Mouse (Mus musculus) midbrain, embryonic 10.5 days (tissue): ENCODE data around the gene Scube3. TPM values are rescaled to one million over a fixed set of nuclear protein-coding genes. Genes with fewer than 3 reads are reported as not detected.
A peak's percentile ranks its signal among the peaks of the same experiment; 100 is the strongest.

Experiments used
- DNase-seq: peaks from one replicate; pipeline ENCODE4 v3.0.0-alpha.2; 2017; ENCODE audit warnings: low spot score
- H3K27ac ChIP-seq: fragments of 300-500 bp; sonication (generic); replicated peaks from 2 replicates; pipeline ENCODE4 v1.5.1; 2016; ENCODE audit warnings: mild to moderate bottlenecking
- H3K27me3 ChIP-seq: fragments of 300-500 bp; sonication (generic); 2 replicates; pipeline ENCODE4 v1.6.1; 2016; ENCODE audit warnings: low read depth, mild to moderate bottlenecking; ENCODE audit not compliant: poor library complexity, severe bottlenecking
- H3K36me3 ChIP-seq: fragments of 300-500 bp; sonication (generic); 2 replicates; pipeline ENCODE4 v1.6.1; 2016; ENCODE audit warnings: mild to moderate bottlenecking, moderate library complexity
- H3K4me1 ChIP-seq: fragments of 300-500 bp; sonication (generic); 2 replicates; pipeline ENCODE4 v1.6.1; 2016
- H3K4me3 ChIP-seq: fragments of 300-500 bp; sonication (generic); 2 replicates; pipeline ENCODE4 v1.5.1; 2016; ENCODE audit warnings: mild to moderate bottlenecking, moderate library complexity
- H3K9me3 ChIP-seq: fragments of 300-500 bp; sonication (generic); replicated peaks from 2 replicates; pipeline ENCODE4 v1.6.1; 2016; ENCODE audit warnings: mild to moderate bottlenecking
- WGBS: fragments of 180-500 bp; shearing (Covaris S2); methylation state at CpG from one replicate; pipeline ENCODE4 v1.1.7; 2016; 5-methylcytosine and 5-hydroxymethylcytosine counted together
- polyA plus RNA-seq: library from polyadenylated mRNA; unstranded; fragments of >200 nt; fragmentation: Nextera tagmentation; extraction: Ambion mirVana; gene quantifications from 2 replicates; pipeline ENCODE4 v1.2.1, GENCODE M21; 2016

The Scube3 gene
- polyA plus RNA-seq, 1 experiment from 2014 or later = 10.8 TPM

DNA sequence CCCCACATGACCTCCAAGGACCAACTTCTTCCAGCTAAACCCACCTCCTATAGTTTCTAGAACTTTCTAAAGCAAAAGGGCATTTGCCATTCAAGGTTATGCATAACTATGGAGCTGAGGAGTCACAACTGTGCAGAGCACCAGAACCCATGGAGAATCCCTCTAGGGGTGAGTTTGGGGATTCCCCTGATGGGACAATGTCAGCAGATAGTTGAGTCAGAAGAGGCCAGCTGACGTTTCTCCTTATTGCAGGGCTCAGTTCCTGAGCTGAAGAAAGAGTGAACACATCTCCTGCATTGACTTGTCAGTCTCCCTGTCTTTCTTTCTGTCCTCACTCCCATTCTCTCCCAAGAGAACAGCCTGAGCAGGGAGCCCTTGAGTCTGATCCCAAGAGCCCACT lies 50.8 kb downstream of the Scube3 start:
- Histone ChIP-seq H3K9me3 (no peaks in the 10 kb centered on the region), H3K4me1 (peaks cover 6% of the 10 kb centered on the region; the same call in 1 of the 2 replicates), H3K36me3 (peaks cover 78% of the 10 kb centered on the region), H3K27ac (no peak overlapping the region), H3K4me3 (no peak overlapping the region), H3K27me3 (no peaks in the 10 kb centered on the region)
- 68% methylated on average over 1 of the region's 1 CpGs for WGBS
- DNase-seq = no peak

DNA sequence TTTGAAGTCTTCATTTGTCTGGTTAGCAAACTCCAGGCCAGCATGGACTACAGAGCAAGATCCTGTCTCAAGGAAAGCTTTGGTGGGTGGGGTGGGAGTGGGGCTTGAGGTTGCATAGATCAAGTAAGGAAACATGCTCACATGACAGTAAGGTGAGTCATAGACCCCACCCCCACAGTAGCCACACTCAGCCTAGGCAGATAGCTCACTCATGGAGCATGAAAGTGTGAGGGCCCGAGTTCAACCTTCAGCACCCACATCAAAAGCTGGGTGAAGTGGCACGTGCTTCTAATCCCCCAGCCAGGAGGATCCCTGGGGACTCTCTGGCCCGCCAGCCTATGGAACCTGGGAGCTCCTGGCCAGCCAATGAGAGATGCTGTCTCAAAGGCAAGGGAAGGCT lies 51.6 kb downstream of the Scube3 start:
- Histone ChIP-seq H3K27me3 (no peaks in the 10 kb centered on the region), H3K4me3 (no peak overlapping the region), H3K9me3 (no peaks in the 10 kb centered on the region), H3K36me3 (peaks cover 86% of the 10 kb centered on the region), H3K27ac (no peak overlapping the region), H3K4me1 (peaks cover 6% of the 10 kb centered on the region; the same call in 1 of the 2 replicates)
- no peak for DNase-seq
- 87% methylated on average over 3 of the region's 3 CpGs for WGBS

DNA sequence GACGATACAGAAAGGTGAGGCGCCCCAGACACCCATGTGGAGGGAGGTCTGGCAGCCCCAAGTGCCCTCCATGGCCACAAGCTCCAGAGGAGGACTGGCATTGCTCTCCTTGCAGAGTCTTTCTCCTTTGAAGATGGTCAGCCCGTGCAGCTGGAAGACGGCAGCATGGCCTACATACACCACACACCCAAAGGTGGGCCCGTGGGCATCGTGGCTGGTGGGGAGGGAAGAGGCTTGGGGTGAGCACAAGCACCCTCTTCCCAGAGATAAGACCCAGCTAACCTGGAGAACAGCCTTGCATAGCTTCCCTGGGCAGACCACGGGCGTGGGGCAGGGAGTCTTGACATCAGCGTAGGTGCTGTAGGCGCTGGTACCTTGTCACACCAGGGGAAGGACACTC lies 53.1 kb downstream of the Scube3 start:
- Histone ChIP-seq H3K4me1 (peaks cover 6% of the 10 kb centered on the region; the same call in 1 of the 2 replicates), H3K36me3 (peaks cover 93% of the 10 kb centered on the region), H3K4me3 (no peak overlapping the region), H3K27ac (no peak overlapping the region), H3K27me3 (no peaks in the 10 kb centered on the region), H3K9me3 (no peaks in the 10 kb centered on the region)
- DNase-seq = no peak
- 94% methylated on average over 10 of the region's 10 CpGs for WGBS

DNA sequence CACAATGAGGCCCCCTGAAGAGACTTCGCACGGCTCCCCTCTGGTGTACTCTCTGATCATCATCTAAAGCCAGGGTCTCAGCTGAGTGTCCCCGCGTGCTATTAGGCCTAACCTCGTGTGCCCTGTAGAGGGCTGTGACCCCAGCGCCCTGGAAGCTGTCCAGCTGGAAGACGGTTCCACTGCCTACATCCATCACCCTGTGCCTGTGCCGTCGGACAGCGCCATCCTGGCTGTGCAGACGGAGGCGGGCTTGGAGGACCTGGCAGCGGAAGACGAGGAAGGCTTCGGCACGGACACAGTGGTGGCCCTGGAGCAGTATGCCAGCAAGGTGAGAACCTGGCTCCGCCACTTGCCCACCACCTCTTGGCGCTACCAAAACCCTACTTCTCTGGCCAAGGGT lies 55.7 kb downstream of the Scube3 start:
- peaks cover 6% of the 10 kb centered on the region; the same call in 1 of the 2 replicates for H3K4me1 ChIP-seq
- WGBS = 83% methylated on average over 18 of the region's 18 CpGs
- H3K4me3 ChIP-seq = no peak overlapping the region
- H3K27ac ChIP-seq = 0 out of 2 replicates have a peak overlapping the region, but pooled peaks have one; percentile 35
- H3K36me3 ChIP-seq = peaks cover 94% of the 10 kb centered on the region
- no peaks in the 10 kb centered on the region for H3K9me3 ChIP-seq
- H3K27me3 ChIP-seq = no peaks in the 10 kb centered on the region
- DNase-seq = no peak

- Histone ChIP-seq H3K36me3 (peaks cover 76% of the 10 kb centered on the region), H3K4me3 (no peak overlapping the region), H3K4me1 (peaks cover 14% of the 10 kb centered on the region), H3K9me3 (no peaks in the 10 kb centered on the region), H3K27ac (no peak overlapping the region), H3K27me3 (no peaks in the 10 kb centered on the region)
- no peak for DNase-seq
- WGBS = 85% methylated on average over 14 of the region's 14 CpGs
Observed at GRCm38 (mm10) chr17:28201982-28202381, 60.0 kb downstream of the Scube3 start.

DNA sequence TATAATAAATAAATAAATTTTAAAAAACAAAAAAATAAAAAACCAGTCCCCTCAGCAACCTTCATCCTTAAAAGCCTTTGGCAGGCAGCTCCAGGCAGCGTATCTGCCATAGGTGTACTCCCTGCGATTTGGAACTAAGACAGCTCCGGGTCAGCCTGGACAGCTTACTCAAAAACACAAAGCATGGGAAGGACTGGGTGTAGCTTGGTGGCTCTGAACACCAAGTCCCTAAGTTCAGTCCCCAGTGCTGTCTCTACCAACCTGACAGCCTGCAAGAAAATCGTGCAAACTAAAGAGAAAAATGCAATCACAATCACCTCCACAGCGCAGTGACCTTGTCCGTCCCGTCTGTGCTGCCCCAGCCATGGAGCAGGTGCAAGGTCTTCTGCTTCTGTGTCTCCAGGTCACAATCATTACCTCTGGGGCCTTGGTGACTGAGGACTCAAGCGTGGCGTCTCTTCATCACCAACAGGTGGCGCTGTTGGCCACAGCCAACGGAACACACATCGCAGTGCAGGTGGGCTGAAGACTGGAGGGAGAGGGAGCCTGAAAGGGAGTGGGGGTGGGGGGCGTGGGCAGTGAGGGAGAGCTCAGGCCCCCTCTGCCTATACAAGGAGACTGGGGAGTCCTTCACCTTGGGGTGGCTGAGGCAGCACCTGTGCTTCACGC lies 62.2 kb downstream of the Scube3 start:
- Histone ChIP-seq H3K9me3 (no peaks in the 10 kb centered on the region), H3K4me1 (peaks cover 20% of the 10 kb centered on the region), H3K27me3 (peaks cover 15% of the 10 kb centered on the region), H3K4me3 (no peak overlapping the region), H3K27ac (no peak overlapping the region), H3K36me3 (peaks cover 56% of the 10 kb centered on the region)
- 38% methylated on average over 14 of the region's 14 CpGs for WGBS
- peak; percentile 62 for DNase-seq

DNA sequence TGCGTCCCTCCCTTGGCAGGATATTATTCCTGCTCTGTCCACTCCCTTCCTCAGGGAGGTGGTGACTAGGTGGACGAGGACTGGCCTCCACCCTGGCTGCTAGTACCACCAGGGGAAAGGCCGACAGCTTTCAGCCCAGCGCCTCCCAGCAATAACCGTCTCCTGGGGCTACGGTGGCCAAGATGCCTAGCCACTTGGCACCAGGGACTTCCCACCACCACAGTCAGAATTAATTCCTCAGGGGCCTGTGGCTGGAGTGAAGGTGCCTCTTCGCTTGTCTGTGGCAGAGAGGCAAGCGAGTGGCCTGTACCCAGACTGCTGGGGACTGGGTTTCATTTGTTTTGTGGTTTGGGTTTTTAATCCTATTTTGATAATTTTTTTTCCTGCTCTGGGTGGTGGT lies 63.5 kb downstream of the Scube3 start:
- Histone ChIP-seq H3K27me3 (peaks cover 15% of the 10 kb centered on the region), H3K9me3 (no peaks in the 10 kb centered on the region), H3K27ac (no peak overlapping the region), H3K36me3 (peaks cover 43% of the 10 kb centered on the region), H3K4me3 (no peak overlapping the region), H3K4me1 (peaks cover 20% of the 10 kb centered on the region)
- 89% methylated on average over 8 of the region's 8 CpGs for whole genome bisulfite sequencing
- DNase-seq = no peak

DNA sequence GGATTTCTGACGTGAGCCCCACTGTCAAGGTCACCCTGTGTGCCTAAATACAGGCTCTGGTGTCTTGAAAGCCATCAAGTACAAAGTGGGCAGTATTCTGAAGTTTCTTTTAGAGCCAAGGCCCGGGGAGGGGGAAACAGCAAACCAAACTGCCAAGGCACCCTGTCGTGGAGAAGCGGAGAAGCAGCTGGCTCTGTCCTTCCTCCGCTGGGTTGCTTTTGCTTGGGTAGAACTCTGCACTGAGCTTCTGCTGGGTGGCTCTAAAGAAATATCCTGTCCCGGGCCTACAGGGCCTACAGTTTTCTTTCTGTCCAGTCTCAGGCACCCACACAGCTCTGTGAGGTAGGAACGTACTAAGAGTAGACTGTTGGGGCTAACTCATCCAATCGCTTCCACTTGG lies 65.2 kb downstream of the Scube3 start:
- DNase-seq = no peak
- 74% methylated on average over 8 of the region's 8 CpGs for WGBS
- peak overlapping the region; percentile 65 for H3K27ac ChIP-seq
- H3K9me3 ChIP-seq = no peaks in the 10 kb centered on the region
- peaks cover 20% of the 10 kb centered on the region for H3K4me1 ChIP-seq
- peak overlapping the region; percentile 38; the same call in 1 of the 2 replicates for H3K4me3 ChIP-seq
- peaks cover 27% of the 10 kb centered on the region for H3K36me3 ChIP-seq
- peaks cover 15% of the 10 kb centered on the region for H3K27me3 ChIP-seq

DNA sequence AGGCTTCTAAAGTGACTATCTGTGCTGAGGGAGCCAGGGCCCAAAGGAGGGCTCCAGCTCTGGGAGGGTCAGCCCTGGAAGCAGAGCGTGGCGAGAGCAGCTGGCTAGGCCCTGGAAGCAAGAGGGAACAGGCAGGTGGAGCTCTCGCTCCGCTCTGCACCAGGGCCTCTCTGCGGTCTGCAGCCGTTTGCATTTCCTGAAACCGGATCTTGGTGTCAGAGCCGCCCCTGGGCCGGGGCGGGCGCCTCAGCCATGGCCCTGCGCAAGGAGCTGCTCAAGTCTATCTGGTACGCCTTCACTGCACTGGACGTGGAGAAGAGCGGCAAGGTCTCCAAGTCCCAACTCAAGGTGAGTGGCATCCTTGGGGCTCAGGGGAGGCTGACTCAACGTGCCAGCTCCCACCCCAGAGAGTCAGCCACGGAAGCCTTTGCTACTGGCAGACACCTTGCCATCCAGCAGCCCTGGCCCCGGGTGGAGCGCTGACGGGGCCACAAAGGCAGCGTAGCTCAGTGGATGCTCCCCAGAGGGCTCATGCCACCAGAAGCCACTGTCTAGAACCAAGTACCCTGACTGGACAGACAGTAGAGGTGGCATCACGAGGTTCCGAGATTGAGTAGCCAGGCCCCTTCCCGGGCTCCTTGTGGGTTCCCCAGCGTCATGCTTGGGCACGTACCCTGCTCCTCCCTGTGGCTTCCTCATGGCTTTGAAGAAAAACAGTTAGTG lies 65.8 kb downstream of the Scube3 start, which contains the start of gene Def6:
Gene Def6 (plus strand): TSS at position 188 of the 723 bp plus-strand sequence.
- Histone ChIP-seq H3K4me1 (peaks cover 20% of the 10 kb centered on the region), H3K27me3 (peaks cover 15% of the 10 kb centered on the region), H3K36me3 (peaks cover 20% of the 10 kb centered on the region), H3K27ac (peak within 1 kb of the TSS; percentile 65), H3K9me3 (no peaks in the 10 kb centered on the region), H3K4me3 (peak within 1 kb of the TSS; percentile 38)
- peak; percentile 69 for DNase-seq
- 25% methylated on average over 26 of the region's 26 CpGs for WGBS

GRCm38 (mm10) chr17:28208314-28208612 lies 66.3 kb downstream of the Scube3 start:
- WGBS = 85% methylated on average over 8 of the region's 8 CpGs
- DNase-seq = no peak
- Histone ChIP-seq H3K4me3 (peak overlapping the region; percentile 38), H3K4me1 (peaks cover 20% of the 10 kb centered on the region), H3K27me3 (peaks cover 15% of the 10 kb centered on the region), H3K27ac (peak overlapping the region; percentile 65; the same call in 1 of the 2 replicates), H3K9me3 (no peaks in the 10 kb centered on the region), H3K36me3 (peaks cover 15% of the 10 kb centered on the region)

GRCm38 (mm10) chr17:28209457-28210110 lies 67.6 kb downstream of the Scube3 start:
- Histone ChIP-seq H3K27me3 (peaks cover 15% of the 10 kb centered on the region), H3K4me1 (peaks cover 16% of the 10 kb centered on the region), H3K27ac (no peak overlapping the region), H3K4me3 (no peak overlapping the region), H3K9me3 (no peaks in the 10 kb centered on the region), H3K36me3 (peaks cover 9% of the 10 kb centered on the region)
- no peak for DNase-seq
- WGBS = 72% methylated on average over 4 of the region's 4 CpGs

- DNase-seq = no peak
- H3K27ac ChIP-seq = 0 out of 2 replicates have a peak overlapping the region, but pooled peaks have one; percentile 19
- H3K27me3 ChIP-seq = peaks cover 18% of the 10 kb centered on the region
Observed at GRCm38 (mm10) chr17:28211921-28212341, 70.0 kb downstream of the Scube3 start.

More at GRCm38 (mm10) chr17:28211921-28212341, 70.0 kb downstream of the Scube3 start:
- peaks cover 13% of the 10 kb centered on the region for H3K4me1 ChIP-seq
- H3K9me3 ChIP-seq = no peaks in the 10 kb centered on the region
- WGBS = 81% methylated on average over 6 of the region's 6 CpGs
- no peaks in the 10 kb centered on the region for H3K36me3 ChIP-seq
- H3K4me3 ChIP-seq = no peak overlapping the region
